Mouse (Mus musculus) limb, embryonic 13.5 days (tissue): ENCODE data around the gene Ckap2. TPM values are rescaled to one million over a fixed set of nuclear protein-coding genes. Genes with fewer than 3 reads are reported as not detected.
A peak's percentile ranks its signal among the peaks of the same experiment; 100 is the strongest.

Experiments used
- ATAC-seq: fragments of 200-750 bp; cut with Nextera tagmentation; 2 replicates; pipeline ENCODE4 v1.8.0; 2017; ENCODE audit warnings: low read depth, moderate number of reproducible peaks, moderate TSS enrichment; ENCODE audit not compliant: low FRiP score
- H3K27ac ChIP-seq: fragments of 300-500 bp; sonication (generic); 2 replicates; pipeline ENCODE4 v1.5.1; 2015; ENCODE audit warnings: inconsistent platforms, mild to moderate bottlenecking, moderate library complexity
- H3K27me3 ChIP-seq: fragments of 300-500 bp; sonication (generic); 2 replicates; pipeline ENCODE4 v1.6.1; 2015; ENCODE audit warnings: mild to moderate bottlenecking, inconsistent platforms
- H3K36me3 ChIP-seq: fragments of 300-500 bp; sonication (generic); 2 replicates; pipeline ENCODE4 v1.6.1; 2015; ENCODE audit warnings: inconsistent platforms, mild to moderate bottlenecking, moderate library complexity
- H3K4me1 ChIP-seq: fragments of 300-500 bp; sonication (generic); 2 replicates; pipeline ENCODE4 v1.6.1; 2015; ENCODE audit warnings: inconsistent platforms
- H3K4me2 ChIP-seq: fragments of 300-500 bp; sonication (generic); replicated peaks from 2 replicates; pipeline ENCODE4 v1.6.1; 2015; ENCODE audit warnings: inconsistent platforms, mild to moderate bottlenecking, moderate library complexity
- H3K4me3 ChIP-seq: fragments of 300-500 bp; sonication (generic); 2 replicates; pipeline ENCODE4 v1.5.1; 2015; ENCODE audit warnings: moderate library complexity, mild to moderate bottlenecking, inconsistent platforms
- H3K9ac ChIP-seq: fragments of 300-500 bp; sonication (generic); 2 replicates; pipeline ENCODE4 v1.6.1; 2015; ENCODE audit warnings: mild to moderate bottlenecking, inconsistent platforms
- H3K9me3 ChIP-seq: fragments of 300-500 bp; sonication (generic); 2 replicates; pipeline ENCODE4 v1.6.1; 2016; ENCODE audit warnings: inconsistent platforms
- WGBS: fragments of 180-500 bp; shearing (Covaris S2); methylation state at CpG from one replicate; pipeline ENCODE4 v1.1.7; 2015; 5-methylcytosine and 5-hydroxymethylcytosine counted together
- polyA plus RNA-seq: library from polyadenylated mRNA; unstranded; fragments of >200 nt; fragmentation: Nextera tagmentation; extraction: Ambion mirVana; gene quantifications from 2 replicates; pipeline ENCODE4 v1.2.1, GENCODE M21; 2015

The Ckap2 gene
- 44.0 and 45.1 TPM in 2 replicates for polyA plus RNA-seq

DNA sequence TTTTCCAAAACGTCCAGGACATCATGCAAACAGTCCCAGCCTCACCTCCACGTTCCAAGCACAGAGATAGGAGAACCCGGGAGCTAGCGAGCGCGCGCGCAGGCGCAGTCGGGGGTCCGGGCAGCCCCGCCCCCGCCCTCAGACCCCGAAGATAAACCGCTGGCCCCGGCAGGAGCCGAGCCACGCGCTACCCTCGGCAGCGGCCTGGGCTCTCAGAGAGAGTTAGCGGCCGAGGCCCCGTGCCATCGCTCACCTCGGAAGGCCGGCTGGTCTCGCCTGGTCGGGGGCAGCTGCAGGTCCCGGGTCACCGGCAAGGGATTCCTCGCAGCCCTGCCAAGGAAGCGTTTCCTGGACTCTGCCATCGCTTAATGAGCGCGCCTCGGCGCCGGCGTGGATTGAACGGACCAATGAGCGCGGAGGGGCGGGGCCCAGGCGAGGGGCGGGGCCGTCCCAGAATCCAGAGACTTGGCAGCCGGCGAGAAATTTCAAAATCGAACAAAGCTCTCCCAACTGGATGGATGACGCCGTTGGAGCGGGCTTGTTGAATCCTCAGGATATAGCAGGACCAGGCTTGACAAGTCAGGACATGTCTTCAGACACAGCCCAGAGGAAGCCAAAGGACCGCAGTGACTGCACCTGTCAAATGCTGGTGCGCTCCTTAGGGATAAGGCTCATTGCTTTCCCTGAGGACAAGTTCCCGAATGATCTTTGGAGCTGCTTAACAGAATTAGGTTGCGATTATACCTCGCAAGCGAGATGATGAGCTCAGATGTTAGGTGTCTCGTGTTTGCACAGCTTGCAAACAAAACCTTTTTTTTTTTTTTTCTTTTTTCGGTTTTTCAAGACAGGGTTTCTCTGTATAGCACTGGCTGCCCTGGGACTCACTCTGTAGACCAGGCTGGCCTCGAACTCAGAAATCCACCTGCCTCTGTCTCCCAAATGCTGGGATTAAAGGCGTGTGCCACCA is at the start of gene Ckap2:
Ckap2 (minus strand) TSS at position 389 of the 967 bp plus-strand sequence.
- WGBS = 3% methylated on average over 63 of the region's 63 CpGs
- Histone ChIP-seq H3K27me3 (no peaks in the 10 kb centered on the region), H3K27ac (peak within 1 kb of the TSS; percentile 76; the same call in 1 of the 2 replicates), H3K4me2 (peak within 1 kb of the TSS; percentile 71), H3K4me3 (peak within 1 kb of the TSS; percentile 57), H3K4me1 (peaks cover 13% of the 10 kb centered on the region), H3K36me3 (no peaks in the 10 kb centered on the region), H3K9me3 (no peaks in the 10 kb centered on the region), H3K9ac (peak within 1 kb of the TSS; percentile 73)
- peak; percentile 97 for ATAC-seq

GRCm38 (mm10) chr8:22228621-22229020 is 43.0 kb upstream of the Ckap2 start:
- ATAC-seq = no peak
- H3K4me1 ChIP-seq = 0 out of 2 replicates have a peak, but pooled peaks cover 5% of the 10 kb centered on the region
- H3K4me2 ChIP-seq = no peak overlapping the region; the same call in 1 of the 2 replicates
- H3K27ac ChIP-seq = no peak overlapping the region
- H3K4me3 ChIP-seq = no peak overlapping the region
- no peaks in the 10 kb centered on the region for H3K9me3 ChIP-seq
- 50% methylated on average over 7 of the region's 7 CpGs for WGBS
- H3K27me3 ChIP-seq = peaks cover 28% of the 10 kb centered on the region
- H3K36me3 ChIP-seq = peaks cover 1% of the 10 kb centered on the region; the same call in 1 of the 2 replicates
- no peak overlapping the region for H3K9ac ChIP-seq

- Histone ChIP-seq H3K4me3 (peak within 1 kb of the TSS; percentile 61), H3K27me3 (peaks cover 28% of the 10 kb centered on the region), H3K27ac (no peak within 1 kb of the TSS), H3K9me3 (no peaks in the 10 kb centered on the region), H3K36me3 (peaks cover 13% of the 10 kb centered on the region), H3K9ac (peak within 1 kb of the TSS; percentile 72), H3K4me1 (0 out of 2 replicates have a peak, but pooled peaks cover 5% of the 10 kb centered on the region), H3K4me2 (peak within 1 kb of the TSS; percentile 95)
- WGBS = under 1% methylated on average over 39 of the region's 39 CpGs
- peak; percentile 78 for ATAC-seq
Observed at GRCm38 (mm10) chr8:22227061-22227877, 41.6 kb upstream of the Ckap2 start, which contains the start of gene Thsd1. Gene Thsd1 (plus strand): TSS chr8:22227313.

DNA sequence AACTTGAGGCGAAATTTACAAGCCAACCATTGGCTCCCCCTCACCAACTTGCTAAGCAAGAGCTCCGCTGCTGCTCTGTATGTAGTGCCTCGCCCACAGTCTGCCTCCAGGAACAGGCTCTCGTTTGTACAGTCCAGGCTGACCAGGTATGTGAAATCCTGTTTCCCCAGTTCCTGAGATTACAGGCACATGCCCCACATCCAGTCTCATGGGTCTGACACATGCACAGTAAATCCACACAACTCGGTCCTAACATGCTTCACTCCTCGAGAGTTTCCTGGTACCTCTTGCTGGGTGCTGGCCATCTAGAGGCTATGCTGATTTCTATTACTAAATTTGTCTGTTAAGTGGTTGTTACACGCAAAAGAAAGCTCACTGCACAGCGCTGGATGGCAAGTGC is 40.7 kb upstream of the Ckap2 start:
- Histone ChIP-seq H3K27ac (no peak overlapping the region), H3K4me1 (0 out of 2 replicates have a peak, but pooled peaks cover 5% of the 10 kb centered on the region), H3K36me3 (peaks cover 20% of the 10 kb centered on the region), H3K9ac (no peak overlapping the region), H3K4me3 (no peak overlapping the region), H3K27me3 (peaks cover 28% of the 10 kb centered on the region), H3K4me2 (peak overlapping the region; percentile 95), H3K9me3 (no peaks in the 10 kb centered on the region)
- no peak for ATAC-seq
- 58% methylated on average over 8 of the region's 8 CpGs for WGBS

DNA sequence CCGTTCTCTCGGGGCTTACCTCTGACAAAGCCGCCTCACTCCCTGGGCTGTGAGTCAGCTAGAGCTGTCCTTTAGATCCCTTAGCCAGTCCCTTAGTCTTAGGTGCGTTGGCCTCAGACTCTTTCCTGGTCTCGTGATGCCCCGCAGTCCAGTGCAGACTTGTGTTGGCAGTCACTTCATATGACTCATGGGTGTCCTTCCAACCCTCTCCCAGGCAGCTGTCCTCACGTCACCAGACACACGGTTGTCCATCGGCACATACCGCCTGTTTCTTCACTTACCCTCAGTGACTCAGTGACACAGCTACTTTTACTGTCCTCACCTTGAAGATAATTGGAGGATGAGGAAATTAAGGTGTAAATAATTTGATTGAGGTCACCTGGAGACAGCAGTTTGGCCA is 29.2 kb upstream of the Ckap2 start:
- no peak overlapping the region for H3K27ac ChIP-seq
- no peaks in the 10 kb centered on the region for H3K9me3 ChIP-seq
- H3K4me3 ChIP-seq = no peak overlapping the region
- no peaks in the 10 kb centered on the region for H3K27me3 ChIP-seq
- H3K4me1 ChIP-seq = no peaks in the 10 kb centered on the region
- WGBS = 96% methylated on average over 10 of the region's 10 CpGs
- no peak overlapping the region for H3K9ac ChIP-seq
- H3K4me2 ChIP-seq = no peak overlapping the region
- no peak for ATAC-seq
- H3K36me3 ChIP-seq = peaks cover 78% of the 10 kb centered on the region

DNA sequence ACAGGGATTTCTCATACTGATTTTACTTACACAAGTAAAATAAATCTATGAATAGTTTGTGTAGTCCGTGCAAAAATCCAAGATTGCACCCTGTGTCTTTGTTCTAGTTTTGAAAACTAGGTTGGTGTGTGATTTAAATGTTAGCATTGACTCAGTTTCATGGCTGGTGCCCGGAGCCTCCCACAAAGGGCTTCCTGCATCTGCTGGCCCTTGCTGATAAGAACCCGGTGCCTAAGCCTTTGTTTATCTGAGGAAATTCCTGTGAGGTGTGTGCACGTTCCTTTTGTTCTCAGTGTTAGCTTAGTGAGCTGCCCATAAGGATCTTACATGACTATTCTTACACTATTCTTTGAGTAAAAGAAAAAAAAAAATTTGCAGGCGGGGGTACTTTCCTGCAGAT is 23.4 kb upstream of the Ckap2 start:
- Histone ChIP-seq H3K4me3 (no peak overlapping the region), H3K27ac (no peak overlapping the region), H3K27me3 (no peaks in the 10 kb centered on the region), H3K9me3 (no peaks in the 10 kb centered on the region), H3K9ac (no peak overlapping the region), H3K4me1 (no peaks in the 10 kb centered on the region), H3K36me3 (peaks cover 63% of the 10 kb centered on the region), H3K4me2 (no peak overlapping the region)
- no peak for ATAC-seq
- 57% methylated on average over 5 of the region's 5 CpGs for WGBS

DNA sequence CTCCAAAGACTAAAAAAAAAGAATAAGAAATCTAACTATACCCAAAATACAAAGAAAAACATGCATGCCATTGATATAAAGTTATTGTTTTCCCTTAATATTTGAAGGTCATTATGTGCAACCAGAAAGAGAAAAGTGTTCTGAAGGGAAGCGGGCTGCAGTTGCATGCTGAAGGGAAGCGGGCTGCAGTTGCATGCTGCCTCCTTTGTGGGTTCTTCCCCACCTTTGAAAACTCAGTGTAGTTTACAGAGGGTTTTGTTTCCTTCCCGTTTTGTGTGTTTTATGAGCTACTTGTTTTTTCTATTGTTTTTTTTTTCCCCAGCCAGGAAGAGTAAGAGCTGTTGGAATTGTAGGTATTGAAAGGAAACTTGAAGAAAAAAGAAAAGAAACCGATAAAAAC is 21.9 kb upstream of the Ckap2 start:
- Histone ChIP-seq H3K36me3 (peaks cover 56% of the 10 kb centered on the region), H3K9me3 (no peaks in the 10 kb centered on the region), H3K9ac (no peak overlapping the region), H3K27ac (no peak overlapping the region), H3K4me3 (no peak overlapping the region), H3K27me3 (no peaks in the 10 kb centered on the region), H3K4me2 (no peak overlapping the region), H3K4me1 (no peaks in the 10 kb centered on the region)
- 77% methylated on average over 4 of the region's 4 CpGs for WGBS
- no peak for ATAC-seq

- Histone ChIP-seq H3K4me3 (no peak overlapping the region), H3K4me2 (no peak overlapping the region), H3K4me1 (peaks cover 4% of the 10 kb centered on the region), H3K27me3 (no peaks in the 10 kb centered on the region), H3K36me3 (peaks cover 38% of the 10 kb centered on the region), H3K27ac (no peak overlapping the region), H3K9me3 (no peaks in the 10 kb centered on the region), H3K9ac (no peak overlapping the region)
- ATAC-seq = no peak
- WGBS = 96% methylated on average over 8 of the region's 8 CpGs
Observed at GRCm38 (mm10) chr8:22199481-22199880, 13.9 kb upstream of the Ckap2 start.

DNA sequence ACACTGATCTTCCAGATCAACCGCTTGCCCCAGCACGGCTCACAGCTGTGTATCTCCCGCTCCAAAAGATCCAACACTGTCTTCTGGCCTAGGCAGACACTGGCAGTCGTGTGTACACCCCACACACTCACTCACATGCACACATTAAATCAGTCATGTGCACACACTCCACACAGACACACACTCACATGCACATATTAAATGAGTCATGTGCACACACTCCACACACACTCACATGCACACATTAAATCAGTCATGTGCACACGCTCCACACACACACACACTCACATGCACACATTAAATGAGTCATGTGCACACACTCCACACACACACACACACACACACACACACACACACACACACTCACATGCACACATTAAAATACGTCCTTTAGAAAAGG is 12.3 kb upstream of the Ckap2 start:
- Histone ChIP-seq H3K27me3 (no peaks in the 10 kb centered on the region), H3K9me3 (no peaks in the 10 kb centered on the region), H3K36me3 (peaks cover 38% of the 10 kb centered on the region), H3K4me1 (peaks cover 10% of the 10 kb centered on the region), H3K9ac (no peak overlapping the region), H3K4me3 (no peak overlapping the region), H3K4me2 (no peak overlapping the region), H3K27ac (no peak overlapping the region)
- 92% methylated on average over 6 of the region's 6 CpGs for WGBS
- ATAC-seq = no peak

DNA sequence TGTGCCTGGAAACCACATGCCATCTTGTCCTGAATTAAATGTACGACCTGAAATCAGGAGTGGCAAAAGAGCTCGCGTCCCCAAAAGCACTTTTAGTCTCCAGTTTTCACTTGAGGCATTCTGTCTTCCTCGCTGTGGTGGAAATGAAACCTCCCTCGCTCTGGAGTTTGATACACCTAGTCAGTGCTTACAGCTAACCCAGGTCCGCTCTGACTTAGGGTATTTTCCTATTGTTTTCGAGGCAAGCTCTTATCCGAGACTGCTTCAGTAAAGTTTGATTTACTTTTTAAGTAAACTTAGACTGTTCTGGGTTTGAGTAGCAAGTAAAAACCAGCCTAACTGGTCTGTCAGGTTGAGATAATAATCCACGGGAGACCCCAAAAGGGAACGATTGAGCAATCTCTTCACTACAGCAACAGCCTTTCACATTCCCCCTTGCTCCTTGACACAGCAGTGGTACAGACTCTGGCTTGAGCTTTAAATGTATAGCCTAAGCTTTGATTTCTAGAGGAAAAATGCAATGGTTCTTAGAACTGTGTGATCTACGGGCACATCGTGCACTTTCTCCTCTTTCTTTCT is 7.9 kb upstream of the Ckap2 start:
- Histone ChIP-seq H3K4me1 (peaks cover 10% of the 10 kb centered on the region), H3K36me3 (peaks cover 6% of the 10 kb centered on the region; the same call in 1 of the 2 replicates), H3K27ac (peak overlapping the region; percentile 98), H3K4me3 (peak overlapping the region; percentile 79), H3K27me3 (no peaks in the 10 kb centered on the region), H3K4me2 (peak overlapping the region; percentile 71), H3K9ac (peak overlapping the region; percentile 94), H3K9me3 (no peaks in the 10 kb centered on the region)
- ATAC-seq = no peak
- WGBS = 12% methylated on average over 12 of the region's 12 CpGs

DNA sequence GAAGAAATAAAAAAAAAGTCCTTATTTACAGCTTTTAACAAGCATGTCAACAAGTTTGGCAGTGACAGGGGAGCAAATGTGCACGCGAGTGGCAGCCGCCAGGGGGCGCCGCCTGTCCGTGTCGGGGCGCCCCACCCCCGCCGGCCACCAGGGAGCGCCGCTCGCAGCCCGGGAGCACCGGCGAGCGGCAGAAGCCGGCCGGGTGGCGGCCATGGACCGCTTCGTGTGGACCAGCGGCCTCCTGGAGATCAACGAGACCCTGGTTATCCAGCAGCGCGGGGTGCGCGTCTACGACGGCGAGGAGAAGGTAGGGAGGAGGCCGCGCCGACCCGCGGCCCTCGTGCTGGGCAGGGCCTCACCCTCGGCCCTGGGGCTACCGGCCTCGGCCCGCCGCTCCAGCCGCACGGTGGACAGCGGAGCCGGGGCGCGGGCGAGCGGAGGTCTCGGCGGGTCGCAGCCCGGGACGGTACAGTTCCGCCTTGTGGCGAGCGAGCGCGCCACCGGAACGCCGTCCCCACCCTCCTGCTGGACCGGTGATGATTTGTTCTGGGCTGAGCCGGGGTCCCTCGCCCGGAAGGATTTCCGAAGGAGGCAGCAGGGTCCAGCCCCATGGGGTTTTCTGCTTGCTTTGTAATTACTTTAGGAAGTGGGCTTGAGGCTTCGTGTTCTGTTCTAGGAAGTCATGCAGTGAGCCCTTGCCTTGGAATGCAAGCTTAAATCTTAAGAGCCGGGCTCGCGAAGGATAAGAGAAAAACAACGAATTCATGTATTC is 7.2 kb upstream of the Ckap2 start, which contains the start of gene Vps36:
Vps36 (plus strand) TSS at position 150 of the 772 bp plus-strand sequence.
- Histone ChIP-seq H3K36me3 (peaks cover 4% of the 10 kb centered on the region; the same call in 1 of the 2 replicates), H3K27me3 (no peaks in the 10 kb centered on the region), H3K4me2 (peak within 1 kb of the TSS; percentile 71), H3K9me3 (no peaks in the 10 kb centered on the region), H3K4me3 (peak within 1 kb of the TSS; percentile 79), H3K27ac (peak within 1 kb of the TSS; percentile 98), H3K9ac (peak within 1 kb of the TSS; percentile 94), H3K4me1 (peaks cover 10% of the 10 kb centered on the region)
- 0% methylated on average over 72 of the region's 73 CpGs for WGBS
- peak; percentile 92 for ATAC-seq
